Mouse (Mus musculus): ENCODE results near the gene Appbp2. TPM values are rescaled to one million over a fixed set of nuclear protein-coding genes. Genes with fewer than 3 reads are reported as not detected.

Appbp2 gene
- polyA plus RNA-seq, 1 experiment, result 8.5 TPM

DNA sequence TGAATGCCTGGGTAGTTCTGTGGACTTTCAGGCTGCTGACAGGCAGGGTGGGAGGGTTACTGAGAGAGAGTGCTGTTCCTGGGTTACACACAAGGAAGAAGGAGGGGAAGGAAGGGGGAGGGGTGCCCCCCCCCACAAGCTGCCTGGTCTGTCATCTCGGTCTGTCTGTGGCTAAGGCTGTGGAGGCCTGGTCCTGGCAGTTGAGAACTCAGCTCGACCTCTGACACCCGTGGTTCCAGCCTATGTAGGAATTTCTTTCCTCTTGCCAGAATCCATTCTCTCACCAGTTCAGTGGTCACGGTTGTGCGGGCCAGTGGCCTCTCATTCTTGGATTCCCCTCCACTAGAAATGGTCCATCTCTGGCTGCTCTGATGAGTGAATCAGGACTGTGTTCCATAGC, 29.7 kb upstream of the Appbp2 start:
- H3K27ac ChIP-seq (ENCODE audit: control insufficient read depth, insufficient read depth, low read depth, low read length, poor library complexity), result no peak overlapping the region
- TF ChIP-seq POLR2A (IDR thresholded peaks at IDR 0.05; ENCODE audit: borderline replicate concordance, control insufficient read depth, low read depth, low read length), result no peak
- H3K4me3 ChIP-seq (replicated peaks; ENCODE audit: control insufficient read depth, low read depth, low read length), result no peak overlapping the region
- 33% methylated on average over 5 of the region's 5 CpGs for WGBS
- H3K4me1 ChIP-seq (ENCODE audit: control insufficient read depth, insufficient read depth, low read length), result no peaks in the 10 kb centered on the region

DNA sequence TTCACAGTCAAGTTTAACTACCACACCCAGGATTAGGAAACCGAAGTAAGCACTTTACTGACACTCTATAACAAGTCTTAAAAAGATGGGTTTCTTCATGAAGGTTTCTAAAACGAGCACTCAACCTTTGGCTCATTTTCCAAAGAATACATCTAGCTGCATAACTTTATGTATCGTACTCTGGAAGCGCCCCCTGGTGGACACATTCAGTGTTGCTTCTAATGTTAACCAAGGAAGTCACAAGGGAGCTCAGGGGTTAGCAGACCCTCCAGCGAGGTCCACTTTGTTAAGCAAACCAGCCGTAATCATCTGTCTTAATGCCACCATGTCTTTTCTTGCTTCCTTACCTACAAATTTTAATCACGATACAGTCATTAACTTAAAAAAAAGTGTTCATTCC, 26.3 kb upstream of the Appbp2 start:
- H3K27ac ChIP-seq (ENCODE audit: control insufficient read depth, insufficient read depth, low read depth, low read length, poor library complexity), result no peak overlapping the region
- 12% methylated on average over 7 of the region's 7 CpGs for WGBS
- no peak overlapping the region for H3K4me3 ChIP-seq (replicated peaks; ENCODE audit: control insufficient read depth, low read depth, low read length)
- TF ChIP-seq POLR2A (IDR thresholded peaks at IDR 0.05; ENCODE audit: borderline replicate concordance, control insufficient read depth, low read depth, low read length) (no peak), CTCF (IDR thresholded peaks at IDR 0.05; ENCODE audit: control insufficient read depth, insufficient read depth, low read length) (peak; percentile 25; the same call in 1 of the 2 replicates)
- no peaks in the 10 kb centered on the region for H3K4me1 ChIP-seq (ENCODE audit: control insufficient read depth, insufficient read depth, low read length)

DNA sequence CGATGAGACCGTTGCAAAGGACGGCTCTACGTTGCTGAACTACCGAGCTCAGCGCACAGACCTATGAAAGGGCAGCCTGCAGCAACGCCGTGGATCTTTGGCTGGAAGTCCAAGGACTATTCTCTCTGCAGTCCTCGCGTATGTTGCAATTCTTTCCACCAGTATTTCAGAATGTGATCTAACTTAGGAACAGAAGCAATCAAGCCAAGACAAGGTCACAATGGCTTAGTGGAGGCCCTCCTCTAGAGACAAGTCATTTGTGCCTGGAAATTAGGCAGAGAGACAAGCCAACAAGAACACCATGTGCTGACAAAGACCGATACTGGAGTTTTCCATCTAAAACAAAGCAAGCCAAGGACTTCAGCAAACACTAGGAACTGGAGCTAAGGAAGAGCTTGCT, 24.0 kb upstream of the Appbp2 start:
- no peak overlapping the region for H3K27ac ChIP-seq (ENCODE audit: control insufficient read depth, insufficient read depth, low read depth, low read length, poor library complexity)
- no peaks in the 10 kb centered on the region for H3K4me1 ChIP-seq (ENCODE audit: control insufficient read depth, insufficient read depth, low read length)
- TF ChIP-seq CTCF (IDR thresholded peaks at IDR 0.05; ENCODE audit: control insufficient read depth, insufficient read depth, low read length), result no peak
- TF ChIP-seq POLR2A (IDR thresholded peaks at IDR 0.05; ENCODE audit: borderline replicate concordance, control insufficient read depth, low read depth, low read length), result no peak
- H3K4me3 ChIP-seq (replicated peaks; ENCODE audit: control insufficient read depth, low read depth, low read length), result no peak overlapping the region
- WGBS, result 88% methylated on average over 11 of the region's 11 CpGs

DNA sequence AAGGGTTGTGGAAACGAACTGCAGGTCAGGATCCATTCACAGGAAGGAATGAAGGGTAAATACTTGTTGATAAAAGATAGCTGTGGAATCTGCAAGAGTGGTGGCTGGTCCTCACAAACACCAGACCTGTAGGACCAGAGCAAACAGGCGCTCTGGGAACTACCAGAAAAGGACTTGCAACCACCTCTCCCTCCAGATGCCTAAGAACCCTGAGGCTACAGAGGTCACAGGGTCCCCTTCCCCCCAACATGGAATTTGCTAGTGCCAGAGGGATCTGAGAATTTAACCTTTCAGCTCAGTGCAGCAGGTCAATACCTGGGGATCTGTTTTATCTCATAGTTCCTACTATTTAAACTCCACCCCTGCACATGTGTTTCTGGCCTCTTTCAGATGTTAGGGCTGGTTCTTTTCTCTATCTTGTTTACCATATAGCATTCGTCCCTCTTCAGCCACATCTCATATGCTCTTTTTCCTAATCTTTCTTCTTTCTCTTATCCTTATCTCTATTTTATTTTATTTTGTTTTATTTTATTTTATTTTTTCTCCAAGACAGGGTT, 20.6 kb upstream of the Appbp2 start:
- no peak overlapping the region for H3K27ac ChIP-seq (ENCODE audit: control insufficient read depth, insufficient read depth, low read depth, low read length, poor library complexity)
- TF ChIP-seq POLR2A (IDR thresholded peaks at IDR 0.05; ENCODE audit: borderline replicate concordance, control insufficient read depth, low read depth, low read length) (no peak), CTCF (IDR thresholded peaks at IDR 0.05; ENCODE audit: control insufficient read depth, insufficient read depth, low read length) (no peak)
- no peaks in the 10 kb centered on the region for H3K4me1 ChIP-seq (ENCODE audit: control insufficient read depth, insufficient read depth, low read length)
- H3K4me3 ChIP-seq (replicated peaks; ENCODE audit: control insufficient read depth, low read depth, low read length), result no peak overlapping the region
- WGBS, result 64% methylated on average over 3 of the region's 3 CpGs

DNA sequence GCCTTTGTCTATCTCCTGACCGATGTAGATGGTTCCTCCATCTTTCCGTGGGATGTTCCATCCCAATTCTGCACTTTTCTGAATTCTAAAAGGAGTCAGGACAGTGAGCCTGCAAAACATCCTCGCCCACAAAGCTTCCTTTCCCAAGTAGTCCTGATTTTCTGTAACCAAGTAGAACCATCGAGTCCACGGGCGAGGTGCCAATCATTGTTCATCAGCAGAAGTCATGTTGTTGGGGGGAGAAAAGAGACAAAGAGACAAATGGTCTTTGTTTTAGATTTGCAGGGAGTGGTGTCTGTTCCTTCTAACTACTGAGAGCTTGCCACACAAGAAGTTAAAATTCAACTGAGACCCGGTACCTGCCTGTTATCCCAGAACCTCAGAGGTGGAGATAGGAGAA, 18.7 kb upstream of the Appbp2 start:
- H3K4me3 ChIP-seq (replicated peaks; ENCODE audit: control insufficient read depth, low read depth, low read length), result no peak overlapping the region
- TF ChIP-seq CTCF (IDR thresholded peaks at IDR 0.05; ENCODE audit: control insufficient read depth, insufficient read depth, low read length) (no peak), POLR2A (IDR thresholded peaks at IDR 0.05; ENCODE audit: borderline replicate concordance, control insufficient read depth, low read depth, low read length) (no peak)
- WGBS, result 85% methylated on average over 7 of the region's 7 CpGs
- H3K27ac ChIP-seq (ENCODE audit: control insufficient read depth, insufficient read depth, low read depth, low read length, poor library complexity), result no peak overlapping the region
- H3K4me1 ChIP-seq (ENCODE audit: control insufficient read depth, insufficient read depth, low read length), result peaks cover 1% of the 10 kb centered on the region; the same call in 1 of the 2 replicates

DNA sequence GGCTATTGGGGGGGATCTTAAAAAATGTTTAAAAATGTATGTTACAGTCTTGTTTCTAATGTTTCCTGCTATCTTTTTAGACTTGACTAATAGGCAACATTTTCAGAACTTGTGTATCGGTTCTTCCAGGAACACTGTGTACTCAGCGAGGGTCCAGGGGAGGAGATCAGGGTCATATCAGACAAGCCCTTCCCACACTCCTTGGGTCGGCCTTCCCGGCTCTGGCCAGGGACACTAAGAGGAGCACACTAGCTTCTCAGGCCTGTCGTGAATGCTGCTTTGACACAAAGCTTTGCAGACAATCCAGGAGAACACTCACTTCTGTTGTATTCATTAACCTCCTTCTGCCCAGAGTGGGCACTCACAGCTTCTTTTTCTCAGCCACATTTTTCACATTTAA, 18.1 kb upstream of the Appbp2 start:
- TF ChIP-seq POLR2A (IDR thresholded peaks at IDR 0.05; ENCODE audit: borderline replicate concordance, control insufficient read depth, low read depth, low read length) (no peak), CTCF (IDR thresholded peaks at IDR 0.05; ENCODE audit: control insufficient read depth, insufficient read depth, low read length) (no peak)
- Histone ChIP-seq H3K4me1 (ENCODE audit: control insufficient read depth, insufficient read depth, low read length) (peaks cover 1% of the 10 kb centered on the region; the same call in 1 of the 2 replicates), H3K4me3 (replicated peaks; ENCODE audit: control insufficient read depth, low read depth, low read length) (no peak overlapping the region), H3K27ac (ENCODE audit: control insufficient read depth, insufficient read depth, low read depth, low read length, poor library complexity) (no peak overlapping the region)
- WGBS, result 87% methylated on average over 5 of the region's 5 CpGs

DNA sequence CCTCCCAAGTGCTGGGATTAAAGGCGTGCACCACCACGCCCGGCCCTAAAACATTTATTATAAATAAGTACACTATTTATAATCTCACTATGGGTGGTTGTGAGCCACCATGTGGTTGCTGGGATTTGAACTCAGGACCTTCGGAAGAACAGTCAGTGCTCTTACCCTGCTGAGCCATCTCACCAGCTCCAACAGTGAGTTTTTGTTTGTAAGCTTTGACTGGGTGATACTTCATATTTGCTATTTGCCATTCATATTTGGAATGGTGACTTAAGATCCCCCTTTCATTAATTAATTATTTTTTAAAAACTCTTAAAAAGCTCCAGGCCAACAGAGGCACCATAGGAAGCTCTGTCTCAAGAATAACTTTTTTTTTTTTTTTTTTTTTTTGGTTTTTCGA, 17.0 kb upstream of the Appbp2 start:
- Histone ChIP-seq H3K4me1 (ENCODE audit: control insufficient read depth, insufficient read depth, low read length) (peaks cover 1% of the 10 kb centered on the region; the same call in 1 of the 2 replicates), H3K27ac (ENCODE audit: control insufficient read depth, insufficient read depth, low read depth, low read length, poor library complexity) (no peak overlapping the region), H3K4me3 (replicated peaks; ENCODE audit: control insufficient read depth, low read depth, low read length) (no peak overlapping the region)
- WGBS, result 81% methylated on average over 5 of the region's 5 CpGs
- TF ChIP-seq CTCF (IDR thresholded peaks at IDR 0.05; ENCODE audit: control insufficient read depth, insufficient read depth, low read length) (no peak), POLR2A (IDR thresholded peaks at IDR 0.05; ENCODE audit: borderline replicate concordance, control insufficient read depth, low read depth, low read length) (no peak)

DNA sequence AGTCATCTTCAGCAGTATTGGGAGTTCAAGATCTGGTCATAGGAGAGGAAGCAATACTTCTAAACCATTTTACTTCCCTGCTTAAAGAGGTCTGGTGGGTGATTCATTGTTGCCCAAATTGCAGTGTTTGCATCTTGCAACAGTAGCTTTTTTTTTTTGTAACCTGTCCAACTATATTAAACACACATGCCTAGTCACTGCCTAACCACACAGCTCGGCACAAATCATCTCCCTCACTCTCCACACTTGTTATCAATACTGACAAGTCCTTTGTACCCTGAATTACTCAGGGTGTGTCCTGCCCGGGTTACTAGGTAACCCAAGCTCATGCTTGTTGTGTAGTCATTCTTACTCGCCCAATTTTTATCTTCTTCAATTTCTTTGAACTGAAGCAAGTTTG, 15.5 kb upstream of the Appbp2 start:
- Histone ChIP-seq H3K4me1 (ENCODE audit: control insufficient read depth, insufficient read depth, low read length) (peaks cover 1% of the 10 kb centered on the region; the same call in 1 of the 2 replicates), H3K27ac (ENCODE audit: control insufficient read depth, insufficient read depth, low read depth, low read length, poor library complexity) (no peak overlapping the region; the same call in 1 of the 2 replicates), H3K4me3 (replicated peaks; ENCODE audit: control insufficient read depth, low read depth, low read length) (no peak overlapping the region)
- WGBS, result 23% methylated on average over 3 of the region's 3 CpGs
- TF ChIP-seq CTCF (IDR thresholded peaks at IDR 0.05; ENCODE audit: control insufficient read depth, insufficient read depth, low read length) (no peak), POLR2A (IDR thresholded peaks at IDR 0.05; ENCODE audit: borderline replicate concordance, control insufficient read depth, low read depth, low read length) (no peak)

DNA sequence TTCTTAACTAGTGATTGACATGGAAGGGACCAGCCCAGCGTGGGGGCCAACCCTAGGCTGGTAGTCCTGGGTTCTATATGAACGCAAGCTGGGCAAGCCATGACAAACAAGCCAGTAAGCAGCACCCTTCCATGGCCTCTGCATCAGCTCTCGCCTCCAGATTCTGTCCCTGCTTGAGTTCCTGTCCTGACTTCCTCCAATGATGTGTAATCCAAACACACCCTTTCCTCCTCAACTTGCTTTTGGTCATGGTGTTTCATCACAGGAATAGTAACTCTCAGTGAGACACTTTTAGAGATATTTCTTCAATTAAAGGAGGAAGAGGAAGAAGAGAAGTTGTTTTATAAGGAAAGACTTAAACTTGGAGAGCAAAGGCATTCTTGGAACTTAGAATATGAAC, 14.4 kb upstream of the Appbp2 start:
- TF ChIP-seq CTCF (IDR thresholded peaks at IDR 0.05; ENCODE audit: control insufficient read depth, insufficient read depth, low read length) (no peak), POLR2A (IDR thresholded peaks at IDR 0.05; ENCODE audit: borderline replicate concordance, control insufficient read depth, low read depth, low read length) (no peak)
- Histone ChIP-seq H3K27ac (ENCODE audit: control insufficient read depth, insufficient read depth, low read depth, low read length, poor library complexity) (peak overlapping the region; percentile 46; the same call in 1 of the 2 replicates), H3K4me3 (replicated peaks; ENCODE audit: control insufficient read depth, low read depth, low read length) (no peak overlapping the region), H3K4me1 (ENCODE audit: control insufficient read depth, insufficient read depth, low read length) (peaks cover 1% of the 10 kb centered on the region; the same call in 1 of the 2 replicates)
- WGBS, result 54% methylated on average over 3 of the region's 3 CpGs

Data from bone marrow, adult 2 months (tissue).